Mouse (Mus musculus) E14TG2a.4 (cell line): ENCODE measurements at regions not wholly inside any gene's neighbourhood (a gene's known extent, or its start where the extent isn't known, plus 50 kb on each side); places are given as distances from the start of the nearest gene placed in this dataset.

ENCODE experiments used
- H3K27me3 ChIP-seq: 2 replicates; pipeline ENCODE4 v1.6.1; 2014; ENCODE audit warnings: low read length, control low read depth; ENCODE audit not compliant: insufficient read depth
- H3K36me3 ChIP-seq: 2 replicates; pipeline ENCODE4 v1.6.1; 2014; ENCODE audit warnings: low read length, control low read depth; ENCODE audit not compliant: insufficient read depth
- H3K4me1 ChIP-seq: replicated peaks from 2 replicates; pipeline ENCODE4 v1.6.1; 2014; ENCODE audit warnings: low read depth, low read length, control low read depth
- H3K4me3 ChIP-seq: replicated peaks from 2 replicates; pipeline ENCODE4 v1.5.1; 2014; ENCODE audit warnings: mild to moderate bottlenecking, low read length
- H3K9me3 ChIP-seq: 2 replicates; pipeline ENCODE4 v1.6.1; 2014; ENCODE audit warnings: low read length, control low read depth
- CTCF ChIP-seq: conservative IDR thresholded peaks from 2 replicates; pipeline ENCODE4 v1.5.1; 2014; ENCODE audit warnings: low read length
- NANOG ChIP-seq: IDR thresholded peaks from 2 replicates; pipeline ENCODE4 v1.6.1; 2014; ENCODE audit warnings: borderline replicate concordance, low read length, mixed read lengths
- POU5F1 ChIP-seq: IDR thresholded peaks from 2 replicates; pipeline ENCODE4 v1.6.1; 2014; ENCODE audit warnings: low read length, borderline replicate concordance

DNA sequence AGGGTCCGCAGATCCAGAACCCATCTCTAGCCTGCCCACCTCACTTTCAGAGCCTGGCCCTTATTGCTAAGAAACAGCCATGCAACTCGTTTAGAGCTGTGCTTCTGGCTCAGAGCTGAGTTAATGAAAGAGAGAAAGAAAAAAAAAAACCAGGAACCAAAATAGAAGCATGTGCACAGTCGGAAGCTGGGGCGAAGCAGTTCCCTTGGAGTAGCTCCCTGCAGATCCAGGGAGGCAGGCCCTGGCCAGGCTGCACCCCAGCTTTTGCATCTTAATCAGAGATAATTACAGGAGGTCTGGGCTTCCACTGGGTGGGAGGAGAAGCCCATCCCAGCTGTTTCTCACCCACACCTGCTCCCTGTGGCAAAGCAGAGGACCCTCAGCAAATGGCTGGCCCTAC lies 53.9 kb downstream of the Adra2c start:
- H3K4me3 ChIP-seq, result no peak overlapping the region
- no peaks in the 10 kb centered on the region for H3K36me3 ChIP-seq
- H3K27me3 ChIP-seq, result peaks cover 33% of the 10 kb centered on the region
- no peak for TF ChIP-seq POU5F1
- no peak for TF ChIP-seq CTCF
- no peak for TF ChIP-seq NANOG
- H3K9me3 ChIP-seq, result no peaks in the 10 kb centered on the region
- no peaks in the 10 kb centered on the region for H3K4me1 ChIP-seq

DNA sequence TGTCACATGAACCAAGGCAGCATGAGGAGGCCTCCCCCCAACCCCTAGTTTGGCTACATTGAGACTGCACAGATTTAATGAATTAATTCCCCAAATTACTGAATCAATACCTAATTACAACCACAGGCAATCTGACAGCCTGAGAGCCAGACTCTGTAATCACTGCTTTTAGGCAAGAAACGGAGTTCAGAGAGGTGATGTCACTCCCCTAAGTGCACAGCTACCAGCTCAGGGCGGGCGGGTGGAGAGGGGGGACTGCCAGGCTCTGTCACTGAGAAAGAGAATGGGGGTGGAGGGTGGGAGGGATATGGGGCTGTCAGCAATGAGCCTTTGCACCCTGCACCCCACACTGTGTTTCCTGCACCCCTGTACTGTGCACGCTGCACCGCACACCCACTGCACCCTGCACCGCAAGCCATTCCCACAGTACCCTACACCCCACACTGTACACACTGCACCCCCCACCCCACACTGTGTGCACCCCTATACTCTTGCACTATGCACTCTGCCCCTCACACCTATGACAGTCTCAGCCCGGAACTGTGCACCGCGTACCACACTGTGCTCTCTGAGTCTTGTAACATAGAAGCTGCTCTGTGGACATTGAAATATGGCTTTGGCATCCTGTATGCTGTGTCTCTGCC lies 54.4 kb upstream of the Hmx1 start:
- TF ChIP-seq NANOG (no peak), POU5F1 (no peak), CTCF (no peak)
- H3K27me3 ChIP-seq, result peaks cover 50% of the 10 kb centered on the region

DNA sequence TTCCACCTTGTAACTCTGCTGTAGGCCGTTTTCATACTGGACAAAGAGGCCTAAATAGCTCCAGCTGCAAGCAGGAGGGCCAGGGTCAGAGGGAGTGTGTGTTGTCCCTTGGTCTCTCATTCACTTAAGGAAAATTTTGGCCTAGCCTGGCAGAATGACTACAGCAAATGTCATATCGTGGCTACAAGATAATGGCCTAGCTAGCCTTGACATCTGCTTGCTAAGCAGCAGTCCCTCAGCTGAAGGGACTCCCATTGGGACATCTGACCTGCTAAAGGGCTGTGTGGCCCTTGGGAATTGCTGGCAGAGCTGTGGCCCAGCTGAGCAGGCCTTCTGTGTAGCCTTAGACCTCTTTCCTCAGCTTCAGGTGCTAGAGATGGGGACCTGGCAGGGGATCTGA lies 53.8 kb upstream of the Hmx1 start:
- no peak for TF ChIP-seq POU5F1
- TF ChIP-seq CTCF, result no peak
- TF ChIP-seq NANOG, result no peak
- Histone ChIP-seq H3K4me1 (no peaks in the 10 kb centered on the region), H3K9me3 (no peaks in the 10 kb centered on the region), H3K27me3 (peaks cover 52% of the 10 kb centered on the region), H3K36me3 (no peaks in the 10 kb centered on the region), H3K4me3 (no peak overlapping the region)

More for the DNA sequence above, 54.4 kb upstream of the Hmx1 start:
- no peaks in the 10 kb centered on the region for H3K9me3 ChIP-seq
- H3K36me3 ChIP-seq, result no peaks in the 10 kb centered on the region
- H3K4me1 ChIP-seq, result no peaks in the 10 kb centered on the region
- no peak overlapping the region for H3K4me3 ChIP-seq
